Mouse (Mus musculus) heart, embryonic 13.5 days (tissue): ENCODE data around the gene Klc2. TPM values are rescaled to one million over a fixed set of nuclear protein-coding genes. Genes with fewer than 3 reads are reported as not detected.
A peak's percentile ranks its signal among the peaks of the same experiment; 100 is the strongest.
"Not testable (repeated sequence)": the region's sequence is repeated elsewhere in the genome, so short reads cannot be mapped to it uniquely, and the experiment has no call there.

Source experiments
- ATAC-seq: fragments of 200-750 bp; cut with Nextera tagmentation; 2 replicates; pipeline ENCODE4 v1.8.0; 2017; ENCODE audit warnings: moderate TSS enrichment; ENCODE audit not compliant: insufficient number of reproducible peaks, low FRiP score, low TSS enrichment; ENCODE audit errors: extremely low read depth
- H3K27ac ChIP-seq: fragments of 300-500 bp; sonication (generic); replicated peaks from 2 replicates; pipeline ENCODE4 v1.5.1; 2015; ENCODE audit warnings: moderate library complexity, mild to moderate bottlenecking, inconsistent platforms
- H3K27me3 ChIP-seq: fragments of 300-500 bp; sonication (generic); replicated peaks from 2 replicates; pipeline ENCODE4 v1.6.1; 2015; ENCODE audit warnings: mild to moderate bottlenecking, inconsistent platforms
- H3K36me3 ChIP-seq: fragments of 300-500 bp; sonication (generic); 2 replicates; pipeline ENCODE4 v1.6.1; 2015; ENCODE audit warnings: mild to moderate bottlenecking, inconsistent platforms
- H3K4me1 ChIP-seq: fragments of 300-500 bp; sonication (generic); 2 replicates; pipeline ENCODE4 v1.6.1; 2015; ENCODE audit warnings: inconsistent platforms
- H3K4me2 ChIP-seq: fragments of 300-500 bp; sonication (generic); 2 replicates; pipeline ENCODE4 v1.6.1; 2015; ENCODE audit warnings: inconsistent platforms, mild to moderate bottlenecking, moderate library complexity
- H3K4me3 ChIP-seq: fragments of 300-500 bp; sonication (generic); 2 replicates; pipeline ENCODE4 v1.5.1; 2015; ENCODE audit warnings: moderate library complexity, mild to moderate bottlenecking, inconsistent platforms
- H3K9ac ChIP-seq: fragments of 300-500 bp; sonication (generic); 2 replicates; pipeline ENCODE4 v1.6.1; 2015; ENCODE audit warnings: inconsistent platforms, mild to moderate bottlenecking, moderate library complexity
- H3K9me3 ChIP-seq: fragments of 300-500 bp; sonication (generic); 2 replicates; pipeline ENCODE4 v1.6.1; 2016; ENCODE audit warnings: inconsistent platforms
- WGBS: fragments of 180-500 bp; shearing (Covaris S2); methylation state at CpG from one replicate; pipeline ENCODE4 v1.1.7; 2015; ENCODE audit warnings: mixed read lengths; 5-methylcytosine and 5-hydroxymethylcytosine counted together
- polyA plus RNA-seq: library from polyadenylated mRNA; unstranded; fragments of >200 nt; fragmentation: Nextera tagmentation; extraction: Ambion mirVana; gene quantifications from 2 replicates; pipeline ENCODE4 v1.2.1, GENCODE M21; 2015

Klc2 gene
- polyA plus RNA-seq, 1 experiment from 2014 or later, result 18.4 TPM

DNA sequence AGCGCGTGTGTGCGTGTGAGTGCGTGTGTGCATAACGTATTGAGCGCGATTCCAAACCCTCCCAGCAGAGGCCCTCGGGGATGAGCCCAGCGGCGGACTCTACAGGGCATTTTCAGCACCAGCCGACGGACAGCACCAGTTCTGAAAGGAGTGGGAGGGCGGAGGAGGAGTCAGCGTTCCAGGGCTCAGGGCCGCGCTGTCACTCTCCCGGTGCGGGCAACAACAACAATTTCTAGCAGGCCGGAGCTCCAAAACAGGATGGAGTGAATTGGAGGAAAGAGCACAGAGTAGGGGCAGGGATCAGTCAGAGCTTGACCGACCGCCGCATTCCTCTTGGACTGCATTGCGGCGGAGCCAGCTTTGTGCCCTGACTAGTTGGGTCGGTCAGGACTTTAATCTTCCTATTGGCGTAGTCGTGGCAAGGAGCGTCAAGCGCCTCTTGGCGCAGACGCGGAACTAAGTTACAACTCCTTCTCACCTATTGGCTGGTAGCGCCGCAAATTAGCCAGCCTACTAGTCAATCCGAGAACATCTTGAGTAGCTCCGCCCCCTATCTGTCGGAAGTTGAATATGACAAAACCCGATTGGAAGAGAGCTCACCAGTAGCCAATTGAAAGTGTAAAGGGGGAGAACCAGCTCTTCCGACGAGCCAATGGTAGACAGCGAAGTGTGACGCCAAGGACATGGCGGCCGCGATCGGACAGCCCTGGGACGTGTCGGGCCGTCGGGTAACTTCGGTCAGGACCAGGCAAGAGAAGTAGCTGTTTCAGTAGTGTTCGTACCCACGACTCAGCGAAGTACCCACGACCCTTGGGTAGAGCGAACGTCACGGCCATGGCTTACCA lies 30.3 kb downstream of the Klc2 start, which contains the start of gene Yif1a:
Gene Yif1a, plus strand, starts transcription at position 655 of the 845 bp plus-strand sequence.
- Histone ChIP-seq H3K4me2 (peak within 1 kb of the TSS; percentile 82), H3K36me3 (peaks cover 37% of the 10 kb centered on the region), H3K4me3 (peak within 1 kb of the TSS; percentile 89), H3K27ac (peak within 1 kb of the TSS; percentile 79), H3K4me1 (peaks cover 27% of the 10 kb centered on the region), H3K9me3 (no peaks in the 10 kb centered on the region), H3K27me3 (peaks cover 38% of the 10 kb centered on the region), H3K9ac (peak within 1 kb of the TSS; percentile 93)
- peak; percentile 79 for ATAC-seq
- WGBS, result under 1% methylated on average over 58 of the region's 58 CpGs

DNA sequence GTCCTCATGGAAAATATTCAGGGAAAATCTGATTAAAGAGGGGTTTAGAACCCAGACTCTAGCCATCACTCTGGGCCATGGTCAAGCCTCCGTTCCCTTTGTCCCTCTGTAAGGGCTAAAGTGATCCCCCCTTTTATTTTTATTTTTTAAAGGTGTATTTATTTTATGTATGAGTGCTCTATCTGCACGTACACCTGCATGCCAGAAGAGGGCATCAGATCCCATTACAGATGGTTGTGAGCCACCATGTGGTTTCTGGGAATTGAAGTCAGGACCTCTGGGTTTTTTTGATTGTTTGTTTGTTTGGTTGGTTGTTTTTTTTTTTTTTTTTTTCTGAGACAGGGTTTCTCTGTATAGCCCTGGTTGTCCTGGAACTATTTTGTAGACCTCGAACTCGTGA lies 31.8 kb downstream of the Klc2 start:
- not testable (repeated sequence) for H3K9me3 ChIP-seq, H3K27ac ChIP-seq, ATAC-seq, H3K9ac ChIP-seq, H3K4me2 ChIP-seq, H3K4me3 ChIP-seq
- H3K4me1 ChIP-seq, result peaks cover 27% of the 10 kb centered on the region
- WGBS, result 51% methylated on average over 4 of the region's 4 CpGs
- peaks cover 21% of the 10 kb centered on the region for H3K36me3 ChIP-seq
- peaks cover 53% of the 10 kb centered on the region for H3K27me3 ChIP-seq

DNA sequence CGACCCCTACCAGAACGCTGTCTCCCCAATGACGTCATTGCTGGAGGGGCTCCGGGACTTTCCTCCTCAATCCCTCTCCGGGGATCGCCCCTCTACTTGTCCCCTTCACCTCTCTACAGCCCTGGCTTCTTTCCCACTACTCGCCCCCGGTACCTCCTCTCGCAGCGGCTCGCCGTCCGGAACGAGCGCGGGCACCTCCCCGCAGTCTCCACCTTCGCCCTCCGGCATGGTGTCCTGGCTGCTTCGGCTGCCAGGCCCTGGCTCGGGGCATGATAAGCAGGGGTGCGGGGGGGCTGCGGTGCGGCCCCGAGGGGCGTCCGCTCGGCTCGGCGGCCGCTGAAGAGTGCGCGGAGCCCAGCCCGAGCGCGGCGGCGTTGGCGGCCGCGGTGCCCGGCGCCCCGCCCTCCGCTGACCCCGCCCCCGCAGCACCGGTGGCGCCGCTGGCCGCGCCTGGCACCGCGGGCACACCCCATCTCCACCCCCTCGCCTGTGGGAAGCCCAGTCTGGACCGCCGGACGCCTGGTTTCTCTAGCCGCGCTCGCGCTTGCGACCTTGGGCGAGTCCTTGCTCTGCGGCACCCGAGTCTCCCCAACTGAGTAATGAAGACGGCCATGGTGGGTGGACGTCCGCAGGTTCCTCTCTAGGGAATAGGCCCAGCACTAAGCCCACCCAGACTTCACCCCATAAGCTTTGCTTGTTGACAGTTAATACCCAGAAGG lies 33.1 kb downstream of the Klc2 start, which contains the start of gene Tmem151a:
Gene Tmem151a, minus strand, starts transcription at position 387 of the 719 bp plus-strand sequence.
- under 1% methylated on average over 50 of the region's 69 CpGs for WGBS
- peak within 1 kb of the TSS; percentile 89 for H3K4me2 ChIP-seq
- no peak for ATAC-seq
- H3K36me3 ChIP-seq, result peaks cover 9% of the 10 kb centered on the region
- peak within 1 kb of the TSS; percentile 78 for H3K9ac ChIP-seq
- peaks cover 27% of the 10 kb centered on the region for H3K4me1 ChIP-seq
- H3K9me3 ChIP-seq, result no peaks in the 10 kb centered on the region
- H3K27ac ChIP-seq, result no peak within 1 kb of the TSS; the same call in 1 of the 2 replicates
- H3K27me3 ChIP-seq, result peaks cover 66% of the 10 kb centered on the region
- H3K4me3 ChIP-seq, result peak within 1 kb of the TSS; percentile 62

DNA sequence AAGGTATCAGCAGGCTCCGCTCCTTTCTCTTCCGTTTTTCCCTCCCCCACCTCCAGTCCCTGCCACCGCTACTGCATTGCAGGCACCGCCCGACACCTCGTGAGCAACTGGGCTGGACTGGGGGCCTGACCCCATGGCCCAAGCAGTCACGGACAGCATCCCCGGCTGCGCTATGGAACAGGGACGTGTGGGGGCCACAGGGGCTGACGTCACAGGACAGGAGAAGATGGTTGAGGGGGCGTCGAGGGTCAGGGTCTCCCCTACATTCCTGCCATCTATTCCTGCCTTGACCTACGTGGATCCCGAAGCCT lies 33.6 kb downstream of the Klc2 start:
- Histone ChIP-seq H3K4me3 (peak overlapping the region; percentile 62), H3K27ac (no peak overlapping the region; the same call in 1 of the 2 replicates), H3K9ac (peak overlapping the region; percentile 78), H3K27me3 (peaks cover 71% of the 10 kb centered on the region), H3K4me1 (peaks cover 27% of the 10 kb centered on the region), H3K9me3 (no peaks in the 10 kb centered on the region), H3K4me2 (peak overlapping the region; percentile 89), H3K36me3 (peaks cover 4% of the 10 kb centered on the region)
- WGBS, result 2% methylated on average over 15 of the region's 15 CpGs
- ATAC-seq, result no peak

DNA sequence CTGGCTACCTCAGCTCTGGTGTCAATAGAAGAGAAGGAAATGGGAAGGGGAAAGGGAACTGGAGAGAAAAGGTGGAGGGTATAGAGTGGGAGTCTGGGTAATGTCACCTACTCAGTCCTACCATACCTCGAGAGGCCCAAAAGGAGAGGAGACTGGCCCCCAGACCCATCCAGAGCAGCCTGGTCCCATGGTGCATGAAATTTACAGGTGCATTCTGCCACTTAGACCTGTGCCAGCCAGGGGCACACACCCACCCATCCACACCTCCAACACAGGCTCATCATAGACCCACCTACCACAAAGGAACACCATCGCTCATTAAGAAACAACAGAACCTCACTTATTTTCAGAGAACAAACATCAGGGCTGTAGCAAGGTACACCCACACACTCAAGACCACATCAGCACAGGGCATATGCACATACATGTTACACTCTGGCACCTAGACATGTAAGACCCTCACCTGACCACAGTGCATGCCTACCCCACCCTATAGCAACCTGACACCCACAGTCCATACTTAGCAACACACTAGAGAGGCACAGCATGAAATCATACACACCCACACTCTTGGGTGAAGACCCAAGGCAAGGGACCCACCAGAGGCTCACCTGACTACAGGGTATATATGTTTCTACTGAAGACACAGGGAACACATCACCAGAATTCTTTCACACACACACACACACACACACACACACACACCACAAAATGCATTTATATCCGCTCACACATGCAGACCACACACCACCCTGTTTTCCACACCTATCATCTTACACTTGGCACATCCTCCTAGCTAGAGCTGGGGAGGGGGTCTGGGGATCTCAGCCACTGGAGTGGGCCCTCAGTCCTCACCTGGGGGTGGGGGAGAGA lies 34.2 kb downstream of the Klc2 start:
- 53% methylated on average over 3 of the region's 3 CpGs for WGBS
- Histone ChIP-seq H3K4me2 (peak overlapping the region; percentile 89; the same call in 1 of the 2 replicates), H3K27ac (no peak overlapping the region), H3K4me3 (peak overlapping the region; percentile 62), H3K27me3 (peaks cover 75% of the 10 kb centered on the region), H3K9ac (no peak overlapping the region), H3K4me1 (peaks cover 23% of the 10 kb centered on the region), H3K36me3 (no peaks in the 10 kb centered on the region; the same call in 1 of the 2 replicates), H3K9me3 (no peaks in the 10 kb centered on the region)
- no peak for ATAC-seq

DNA sequence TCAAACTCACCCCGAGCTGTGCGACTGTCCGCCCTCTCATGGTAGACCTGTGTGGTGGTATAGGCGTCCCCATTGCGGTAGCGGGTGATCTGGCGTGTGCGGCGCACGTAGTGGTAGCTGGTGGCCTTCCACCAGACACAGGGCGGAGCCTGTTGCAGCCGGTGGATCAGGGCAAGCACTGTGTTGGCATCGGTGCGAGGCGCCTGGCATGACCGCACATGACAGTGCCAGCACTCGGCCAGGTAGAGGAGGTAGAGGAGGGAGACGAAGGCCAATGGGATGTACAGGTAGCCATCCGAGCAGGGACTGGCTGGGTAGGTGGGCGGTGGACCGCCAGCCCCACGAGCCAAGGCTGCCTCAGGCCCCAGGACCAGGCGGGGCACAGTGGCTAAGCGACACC lies 35.8 kb downstream of the Klc2 start:
- H3K4me1 ChIP-seq, result peaks cover 17% of the 10 kb centered on the region
- WGBS, result 55% methylated on average over 24 of the region's 24 CpGs
- no peak overlapping the region for H3K27ac ChIP-seq
- no peak overlapping the region for H3K4me3 ChIP-seq
- no peaks in the 10 kb centered on the region for H3K36me3 ChIP-seq
- H3K4me2 ChIP-seq, result no peak overlapping the region
- H3K27me3 ChIP-seq, result peaks cover 78% of the 10 kb centered on the region
- no peaks in the 10 kb centered on the region for H3K9me3 ChIP-seq
- no peak for ATAC-seq
- no peak overlapping the region for H3K9ac ChIP-seq

DNA sequence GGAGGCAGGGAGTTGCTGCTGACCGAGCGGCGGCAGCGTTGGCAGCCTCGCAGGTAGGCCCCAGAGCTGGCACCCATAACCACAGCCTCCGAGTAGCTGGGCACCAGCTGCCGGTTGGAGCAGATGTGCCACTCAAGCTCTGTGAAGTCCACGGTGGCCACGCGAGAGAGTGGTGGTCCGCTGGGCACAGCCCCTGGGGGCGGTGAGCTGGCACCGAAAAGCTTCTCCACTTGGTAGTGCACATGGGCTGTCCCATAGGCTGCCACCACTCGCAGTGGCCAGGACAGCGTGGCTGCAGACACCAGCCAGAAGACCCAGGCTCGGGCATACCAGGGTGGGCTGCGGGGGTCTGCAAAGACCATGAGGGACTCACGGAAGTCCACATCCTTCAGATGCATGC lies 36.4 kb downstream of the Klc2 start:
- Histone ChIP-seq H3K4me2 (no peak overlapping the region), H3K36me3 (no peaks in the 10 kb centered on the region), H3K27me3 (peaks cover 78% of the 10 kb centered on the region), H3K9me3 (no peaks in the 10 kb centered on the region), H3K27ac (no peak overlapping the region), H3K4me1 (peaks cover 12% of the 10 kb centered on the region; the same call in 1 of the 2 replicates), H3K4me3 (no peak overlapping the region), H3K9ac (no peak overlapping the region)
- ATAC-seq, result no peak
- WGBS, result 54% methylated on average over 18 of the region's 18 CpGs

DNA sequence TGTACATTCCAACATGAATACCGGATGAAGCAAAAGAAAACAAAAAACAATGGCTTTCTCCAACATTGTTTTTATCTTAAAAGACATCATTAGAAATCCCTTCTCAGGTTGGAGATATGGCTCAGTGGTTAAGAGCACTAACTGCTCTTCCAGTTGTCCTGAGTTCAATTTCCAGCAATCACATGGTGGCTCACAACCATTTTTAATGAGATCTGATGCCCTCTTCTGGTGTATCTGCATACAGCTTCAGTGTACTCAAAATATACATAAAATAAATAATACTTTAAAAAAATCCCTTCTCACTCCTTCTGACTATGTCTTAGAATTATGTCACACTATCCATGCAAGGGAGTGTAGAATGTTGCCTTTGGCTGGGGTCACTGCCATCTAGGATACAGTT lies 39.1 kb downstream of the Klc2 start:
- peaks cover 65% of the 10 kb centered on the region for H3K27me3 ChIP-seq
- H3K4me2 ChIP-seq, result no peak overlapping the region
- H3K9ac ChIP-seq, result no peak overlapping the region
- no peak overlapping the region for H3K27ac ChIP-seq
- H3K4me3 ChIP-seq, result no peak overlapping the region
- no peaks in the 10 kb centered on the region for H3K9me3 ChIP-seq
- WGBS, result 85% methylated on average over 1 of the region's 1 CpGs
- ATAC-seq, result no peak
- no peaks in the 10 kb centered on the region for H3K4me1 ChIP-seq
- no peaks in the 10 kb centered on the region for H3K36me3 ChIP-seq

DNA sequence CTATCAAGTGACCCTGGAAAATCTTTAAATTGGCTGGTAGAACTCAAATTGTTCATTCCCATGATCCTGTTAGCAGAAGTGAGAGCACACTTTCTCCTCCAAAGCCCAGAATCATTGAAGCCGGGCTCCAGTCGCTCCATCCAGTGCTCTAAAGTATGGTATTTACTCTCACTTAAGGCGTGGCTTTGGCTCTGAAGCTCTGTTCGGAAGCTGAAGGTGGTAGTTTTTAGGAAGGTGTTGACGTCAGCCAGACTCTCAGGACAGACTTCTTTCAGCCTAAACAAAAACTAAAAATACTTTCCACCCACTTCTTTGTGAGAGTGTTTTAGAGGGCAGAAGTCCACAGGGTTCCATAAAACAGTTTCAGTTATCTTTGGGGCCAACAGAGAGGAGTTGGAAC lies 44.8 kb downstream of the Klc2 start:
- 30% methylated on average over 5 of the region's 5 CpGs for WGBS
- Histone ChIP-seq H3K36me3 (no peaks in the 10 kb centered on the region), H3K9me3 (no peaks in the 10 kb centered on the region), H3K27ac (no peak overlapping the region), H3K4me3 (no peak overlapping the region), H3K27me3 (peaks cover 54% of the 10 kb centered on the region), H3K4me2 (no peak overlapping the region), H3K9ac (no peak overlapping the region; the same call in 1 of the 2 replicates), H3K4me1 (peaks cover 46% of the 10 kb centered on the region)
- ATAC-seq, result no peak

DNA sequence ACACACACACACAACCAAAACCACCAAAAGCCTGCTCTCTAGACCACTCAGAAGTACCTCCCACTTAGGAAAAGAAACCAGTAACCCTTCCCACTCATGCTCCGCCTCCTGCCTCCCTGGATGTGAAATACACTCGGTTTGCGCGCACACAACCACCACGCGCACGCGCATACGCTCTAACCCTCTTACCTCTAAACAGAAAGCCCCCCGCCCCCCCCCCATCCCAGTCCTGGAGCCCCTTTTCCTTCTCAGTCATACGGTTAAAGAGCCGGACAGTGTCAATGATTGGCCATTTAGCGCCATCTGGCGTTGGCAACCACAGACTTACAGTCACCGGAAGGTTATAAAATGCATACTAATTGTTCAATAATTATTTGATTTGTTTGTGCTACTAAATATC lies 45.3 kb downstream of the Klc2 start:
- H3K4me1 ChIP-seq, result peaks cover 50% of the 10 kb centered on the region
- H3K4me3 ChIP-seq, result peak overlapping the region; percentile 59
- no peaks in the 10 kb centered on the region for H3K36me3 ChIP-seq
- 1% methylated on average over 15 of the region's 15 CpGs for WGBS
- H3K9me3 ChIP-seq, result no peaks in the 10 kb centered on the region
- H3K27me3 ChIP-seq, result peaks cover 55% of the 10 kb centered on the region
- peak overlapping the region; percentile 76; the same call in 1 of the 2 replicates for H3K27ac ChIP-seq
- no peak overlapping the region for H3K9ac ChIP-seq
- ATAC-seq, result no peak
- peak overlapping the region; percentile 84 for H3K4me2 ChIP-seq
